Mouse (Mus musculus): ENCODE measurements around the gene Ptprs. TPM values are rescaled to one million over a fixed set of nuclear protein-coding genes. Genes with fewer than 3 reads are reported as not detected.

The Ptprs gene
- polyA plus RNA-seq, 1 experiment from 2014 or later = 19.3 TPM

DNA sequence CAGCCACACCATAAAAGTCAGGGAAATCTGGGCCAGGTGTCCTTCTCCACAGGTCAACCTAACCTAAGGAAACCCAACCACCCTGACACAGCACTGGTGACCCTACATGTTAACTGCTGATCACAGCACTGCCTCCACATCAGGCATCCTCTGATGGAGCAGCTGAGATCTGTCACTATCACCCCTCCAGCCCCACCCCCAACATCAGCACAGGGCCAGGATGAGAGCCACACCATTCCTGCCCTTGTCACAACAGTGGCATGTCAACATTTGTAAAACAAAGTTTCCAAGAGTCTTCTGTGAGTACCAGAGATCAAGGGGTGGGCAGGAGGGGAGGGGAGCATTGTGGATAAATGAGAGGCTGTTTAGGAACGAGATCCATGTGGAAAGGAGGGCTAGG, 12.8 kb downstream of the Ptprs start:
- Histone ChIP-seq H3K27ac (no peak overlapping the region), H3K4me1 (peaks cover 53% of the 10 kb centered on the region), H3K4me2 (no peak overlapping the region), H3K9me3 (replicated peaks) (no peaks in the 10 kb centered on the region), H3K9ac (no peak overlapping the region), H3K4me3 (no peak overlapping the region), H3K27me3 (replicated peaks) (peaks cover 53% of the 10 kb centered on the region), H3K36me3 (no peaks in the 10 kb centered on the region)
- 66% methylated on average over 1 of the region's 1 CpGs for WGBS (ENCODE audit: insufficient replicate concordance)
- no peak for ATAC-seq

DNA sequence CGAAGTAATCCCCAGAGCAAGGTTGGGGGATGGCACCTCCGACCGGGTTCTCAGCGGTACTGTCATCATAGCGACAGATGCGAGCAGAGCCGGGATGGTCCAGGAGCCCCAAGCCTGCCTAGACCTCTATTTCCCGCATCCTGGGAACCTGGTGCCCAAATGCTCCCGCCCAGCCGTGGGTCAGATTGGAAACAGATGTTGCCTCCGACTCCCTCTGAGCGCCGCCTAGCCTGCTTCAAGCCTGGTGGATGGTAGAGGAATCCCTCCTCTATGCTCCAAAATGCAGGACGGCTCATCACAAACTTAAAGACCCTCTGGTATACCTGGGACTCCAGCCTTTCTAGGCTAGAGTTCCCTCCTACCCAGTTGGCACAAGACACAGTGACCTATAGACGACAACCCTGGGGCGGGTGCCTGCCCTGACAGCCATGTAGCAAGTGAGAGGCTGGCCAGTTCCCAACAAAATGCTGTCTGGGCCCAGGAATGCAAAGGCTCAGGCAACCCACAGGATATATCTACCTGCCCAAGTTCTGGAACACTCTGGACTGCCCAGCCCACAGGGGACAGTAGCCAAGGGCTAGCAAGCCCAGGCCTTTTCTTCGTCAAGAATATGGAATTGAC, 13.3 kb downstream of the Ptprs start:
- peak overlapping the region; percentile 29; the same call in 1 of the 2 replicates for H3K9ac ChIP-seq
- H3K4me3 ChIP-seq = peak overlapping the region; percentile 59
- no peaks in the 10 kb centered on the region for H3K9me3 ChIP-seq (replicated peaks)
- 11% methylated on average over 17 of the region's 17 CpGs for WGBS (ENCODE audit: insufficient replicate concordance)
- H3K4me1 ChIP-seq = peaks cover 49% of the 10 kb centered on the region
- peaks cover 47% of the 10 kb centered on the region for H3K27me3 ChIP-seq (replicated peaks)
- H3K36me3 ChIP-seq = peaks cover 3% of the 10 kb centered on the region
- H3K27ac ChIP-seq = no peak overlapping the region; the same call in 1 of the 2 replicates
- ATAC-seq = no peak
- peak overlapping the region; percentile 80 for H3K4me2 ChIP-seq

DNA sequence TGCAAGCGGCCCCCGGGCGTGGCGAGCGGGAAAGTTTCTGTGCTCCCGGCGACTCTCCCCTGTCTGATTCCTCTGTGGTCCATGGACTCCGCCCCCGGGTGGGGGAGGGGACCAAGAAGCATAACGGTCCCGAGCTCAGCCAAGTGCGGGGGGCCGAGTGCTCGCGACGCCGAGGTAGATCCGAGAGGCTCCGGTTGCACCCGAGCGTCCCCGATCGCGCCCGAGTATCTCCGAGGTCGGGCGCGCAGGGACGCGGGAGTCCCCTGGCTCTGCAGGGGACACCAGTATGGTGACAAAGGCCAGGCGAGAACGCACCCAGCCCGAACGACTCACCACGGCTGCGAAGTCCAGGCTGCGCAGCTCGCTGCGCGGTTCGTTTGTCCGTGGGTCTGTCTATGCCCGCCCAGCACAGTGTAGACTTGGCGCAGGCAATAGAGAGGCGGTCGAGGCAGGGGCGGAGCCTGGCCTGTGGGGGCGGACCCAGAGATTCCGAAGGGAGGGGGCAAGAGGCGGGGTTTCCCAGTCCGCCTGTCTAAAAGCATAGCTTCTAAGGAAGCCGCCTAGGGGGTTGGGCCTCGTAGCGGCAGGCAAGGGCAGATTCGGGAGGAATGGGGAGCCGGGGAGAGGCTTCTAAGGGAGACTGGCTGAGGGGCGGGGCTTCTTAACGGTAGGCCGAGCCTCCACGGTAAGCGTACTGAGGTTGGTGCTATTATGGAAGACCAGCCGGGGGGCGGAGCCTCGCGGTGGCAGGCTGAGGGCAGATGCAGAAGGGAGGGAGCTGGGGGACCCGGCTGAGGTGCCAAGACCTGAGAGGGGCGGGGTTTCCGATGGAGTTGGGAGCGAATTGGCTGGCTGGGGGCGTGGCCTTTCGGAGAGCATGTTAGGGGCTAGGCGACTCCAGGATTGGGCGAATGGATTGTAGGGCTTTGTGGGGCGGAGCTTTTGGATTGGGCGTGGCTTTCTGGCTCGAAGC, 14.2 kb downstream of the Ptprs start:
- Histone ChIP-seq H3K4me2 (peak overlapping the region; percentile 80), H3K9me3 (replicated peaks) (no peaks in the 10 kb centered on the region), H3K27me3 (replicated peaks) (peaks cover 46% of the 10 kb centered on the region), H3K36me3 (peaks cover 7% of the 10 kb centered on the region), H3K4me1 (peaks cover 44% of the 10 kb centered on the region), H3K27ac (peak overlapping the region; percentile 42), H3K4me3 (peak overlapping the region; percentile 59), H3K9ac (peak overlapping the region; percentile 45)
- under 1% methylated on average over 76 of the region's 77 CpGs for WGBS (ENCODE audit: insufficient replicate concordance)
- peak; percentile 89 for ATAC-seq

DNA sequence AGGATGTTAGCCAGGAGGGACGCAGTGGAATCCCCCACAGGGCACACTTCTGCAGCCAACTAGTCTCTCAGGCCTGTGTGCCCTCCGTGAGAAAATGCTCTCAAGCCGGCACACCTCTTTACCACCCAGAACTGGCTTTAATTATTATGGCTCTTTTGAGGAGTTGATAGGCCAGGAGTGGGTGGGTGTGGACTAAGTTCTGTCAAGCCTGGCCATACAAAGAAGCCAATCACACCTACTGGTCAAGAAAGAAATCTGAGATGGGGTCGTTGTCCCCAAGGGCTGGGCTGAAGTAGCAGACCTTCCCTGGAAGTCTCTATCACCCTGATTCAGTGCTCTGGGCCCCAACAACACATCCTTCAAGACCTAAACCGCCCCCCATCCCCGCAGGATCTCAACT, 15.4 kb downstream of the Ptprs start:
- Histone ChIP-seq H3K9ac (peak overlapping the region; percentile 45), H3K9me3 (replicated peaks) (no peaks in the 10 kb centered on the region), H3K4me3 (peak overlapping the region; percentile 59), H3K27ac (no peak overlapping the region; the same call in 1 of the 2 replicates), H3K4me1 (peaks cover 44% of the 10 kb centered on the region), H3K27me3 (replicated peaks) (peaks cover 46% of the 10 kb centered on the region), H3K4me2 (peak overlapping the region; percentile 80), H3K36me3 (peaks cover 10% of the 10 kb centered on the region)
- no peak for ATAC-seq
- 32% methylated on average over 6 of the region's 6 CpGs for WGBS (ENCODE audit: insufficient replicate concordance)

DNA sequence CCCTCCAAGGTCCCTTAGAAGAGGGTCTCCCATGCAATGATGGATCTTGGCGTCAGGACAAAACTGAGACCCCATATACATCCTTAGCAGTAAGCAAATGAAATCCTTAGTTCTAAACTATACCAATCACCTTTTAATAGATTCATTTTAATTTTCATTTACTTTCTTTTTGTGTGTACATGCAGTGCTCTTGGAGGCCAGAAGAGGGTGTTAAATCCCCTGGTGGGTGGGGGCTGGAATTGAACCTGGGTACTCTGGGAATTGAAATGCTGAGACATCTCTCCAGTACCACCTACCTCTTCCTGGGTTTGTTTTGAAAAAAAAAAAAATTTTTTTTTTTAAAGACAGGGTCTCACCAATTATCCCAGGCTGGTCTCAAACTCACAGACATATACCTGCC, 18.8 kb downstream of the Ptprs start:
- H3K27ac ChIP-seq = no peak overlapping the region
- WGBS (ENCODE audit: insufficient replicate concordance) = 71% methylated on average over 1 of the region's 1 CpGs
- H3K4me3 ChIP-seq = no peak overlapping the region
- H3K4me1 ChIP-seq = peaks cover 29% of the 10 kb centered on the region
- ATAC-seq = no peak
- H3K9ac ChIP-seq = no peak overlapping the region
- 0 out of 2 replicates have a peak, but pooled peaks cover 19% of the 10 kb centered on the region for H3K27me3 ChIP-seq (replicated peaks)
- no peaks in the 10 kb centered on the region for H3K9me3 ChIP-seq (replicated peaks)
- peaks cover 41% of the 10 kb centered on the region for H3K36me3 ChIP-seq
- H3K4me2 ChIP-seq = no peak overlapping the region

DNA sequence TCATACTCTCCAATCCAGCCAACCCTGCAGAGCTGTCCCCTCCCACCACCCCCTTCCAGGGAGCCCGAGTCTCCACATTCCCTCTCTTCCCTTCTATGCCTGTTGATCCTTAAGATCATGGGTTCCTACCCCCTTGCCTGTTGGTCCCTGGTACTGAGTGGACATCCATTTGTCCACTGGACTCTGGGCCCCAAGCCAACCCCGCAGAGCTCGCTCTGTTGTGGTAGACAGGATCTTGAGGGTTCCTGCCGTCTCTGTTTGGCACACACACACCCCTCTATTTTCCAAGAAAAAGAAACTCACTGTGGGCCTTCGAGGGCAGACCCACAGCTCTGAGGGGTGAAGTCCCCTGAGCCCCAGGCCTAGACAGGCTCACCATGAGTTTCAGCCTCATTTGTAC, 19.9 kb downstream of the Ptprs start:
- Histone ChIP-seq H3K27ac (no peak overlapping the region), H3K9ac (no peak overlapping the region), H3K4me1 (peaks cover 19% of the 10 kb centered on the region), H3K36me3 (peaks cover 47% of the 10 kb centered on the region), H3K4me3 (no peak overlapping the region), H3K4me2 (no peak overlapping the region), H3K9me3 (replicated peaks) (no peaks in the 10 kb centered on the region), H3K27me3 (replicated peaks) (0 out of 2 replicates have a peak, but pooled peaks cover 17% of the 10 kb centered on the region)
- WGBS (ENCODE audit: insufficient replicate concordance) = 73% methylated on average over 5 of the region's 5 CpGs
- ATAC-seq = no peak

DNA sequence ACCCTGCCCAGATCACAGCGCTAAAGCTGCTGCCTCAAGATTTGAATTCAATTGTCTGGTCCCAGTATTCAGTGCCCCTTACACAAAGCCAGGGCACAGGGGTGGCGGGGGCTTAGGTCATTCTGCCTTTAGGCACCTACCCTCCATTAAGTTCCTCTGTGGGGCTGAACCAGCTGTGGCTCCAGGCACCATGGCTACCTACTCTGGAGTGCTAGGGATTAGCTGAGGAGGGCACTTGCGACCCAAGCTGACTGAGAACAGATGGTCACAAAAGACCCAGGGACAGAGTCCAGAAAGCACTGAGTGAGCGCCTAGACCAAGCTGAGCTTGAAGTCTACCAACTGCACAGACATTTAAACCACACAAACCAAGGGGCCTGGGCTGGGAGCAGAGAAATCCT, 22.6 kb downstream of the Ptprs start:
- Histone ChIP-seq H3K9ac (no peak overlapping the region), H3K4me1 (no peaks in the 10 kb centered on the region), H3K4me3 (no peak overlapping the region), H3K27ac (no peak overlapping the region), H3K36me3 (peaks cover 73% of the 10 kb centered on the region), H3K9me3 (replicated peaks) (no peaks in the 10 kb centered on the region), H3K4me2 (no peak overlapping the region), H3K27me3 (replicated peaks) (no peaks in the 10 kb centered on the region)
- ATAC-seq = no peak
- WGBS (ENCODE audit: insufficient replicate concordance) = 72% methylated on average over 4 of the region's 4 CpGs

DNA sequence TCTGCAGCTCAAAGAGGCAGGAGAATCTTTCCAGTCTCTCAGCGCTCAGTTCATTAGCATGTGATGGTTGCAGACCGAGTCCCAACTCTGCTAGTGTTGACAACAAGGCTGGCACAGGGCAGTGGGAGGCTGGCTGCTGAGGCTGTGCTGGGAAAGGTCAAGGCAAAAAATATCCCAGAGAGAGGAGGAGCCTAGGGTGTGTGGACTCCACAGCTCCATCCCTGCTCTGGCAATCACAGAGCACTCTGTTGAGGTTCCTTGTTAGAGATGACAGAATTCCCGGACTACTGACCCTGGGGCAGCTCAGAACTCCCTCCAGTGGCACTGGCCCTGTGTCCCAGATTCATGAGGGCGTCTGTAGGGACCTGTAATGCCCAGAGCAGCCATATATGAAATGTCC, 23.0 kb downstream of the Ptprs start:
- Histone ChIP-seq H3K27ac (no peak overlapping the region), H3K4me1 (no peaks in the 10 kb centered on the region), H3K4me3 (no peak overlapping the region), H3K9me3 (replicated peaks) (no peaks in the 10 kb centered on the region), H3K9ac (no peak overlapping the region), H3K27me3 (replicated peaks) (no peaks in the 10 kb centered on the region), H3K4me2 (no peak overlapping the region), H3K36me3 (peaks cover 77% of the 10 kb centered on the region)
- ATAC-seq = no peak
- WGBS (ENCODE audit: insufficient replicate concordance) = 58% methylated on average over 4 of the region's 4 CpGs

DNA sequence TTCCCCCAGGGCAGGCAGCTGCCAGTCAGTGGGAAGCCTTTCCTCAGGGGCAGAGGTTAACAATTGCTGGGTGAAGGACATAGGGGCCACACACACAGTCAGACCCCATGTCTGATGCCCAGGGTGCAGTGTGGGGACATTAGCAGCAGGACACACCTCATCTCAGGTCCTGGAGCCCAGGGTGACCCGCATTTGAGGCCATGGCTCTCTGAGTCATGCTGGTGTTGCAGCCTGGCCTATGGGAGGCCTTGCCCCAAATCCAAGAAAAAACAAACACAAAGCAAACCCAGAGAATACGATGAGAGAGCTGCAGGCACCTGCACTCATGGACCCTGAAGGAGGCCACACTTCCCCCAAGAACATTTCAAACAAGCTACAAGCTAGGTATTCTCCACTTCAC, 28.6 kb downstream of the Ptprs start:
- no peak for ATAC-seq
- Histone ChIP-seq H3K4me3 (no peak overlapping the region), H3K27me3 (replicated peaks) (no peaks in the 10 kb centered on the region), H3K9me3 (replicated peaks) (no peaks in the 10 kb centered on the region), H3K4me1 (peaks cover 10% of the 10 kb centered on the region; the same call in 1 of the 2 replicates), H3K36me3 (peaks cover 59% of the 10 kb centered on the region), H3K9ac (no peak overlapping the region), H3K27ac (no peak overlapping the region), H3K4me2 (no peak overlapping the region)
- 79% methylated on average over 2 of the region's 2 CpGs for WGBS (ENCODE audit: insufficient replicate concordance)

DNA sequence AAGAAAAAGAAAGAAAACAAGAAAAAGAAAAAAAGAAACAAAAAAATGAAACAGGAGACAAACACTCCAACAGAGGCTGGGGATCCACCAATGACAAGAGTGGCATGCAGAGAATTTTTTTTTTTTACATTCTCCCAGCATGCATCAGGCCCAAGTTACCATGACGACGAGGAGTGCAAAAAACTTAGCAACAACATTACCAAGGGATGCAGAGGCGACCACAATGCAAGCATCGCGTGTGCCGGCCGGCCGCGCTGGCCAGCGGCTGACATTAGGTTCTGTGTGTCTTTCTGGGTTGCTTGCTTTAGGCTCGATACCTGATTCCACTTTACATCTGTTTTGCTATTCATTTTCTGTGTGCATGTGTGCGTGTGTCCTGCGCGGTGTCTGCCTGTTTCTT, 30.9 kb downstream of the Ptprs start:
- Histone ChIP-seq H3K9me3 (replicated peaks) (no peaks in the 10 kb centered on the region), H3K27ac (no peak overlapping the region), H3K4me1 (peaks cover 10% of the 10 kb centered on the region; the same call in 1 of the 2 replicates), H3K36me3 (peaks cover 50% of the 10 kb centered on the region), H3K4me3 (no peak overlapping the region), H3K9ac (no peak overlapping the region), H3K27me3 (replicated peaks) (no peaks in the 10 kb centered on the region), H3K4me2 (no peak overlapping the region)
- 75% methylated on average over 14 of the region's 14 CpGs for WGBS (ENCODE audit: insufficient replicate concordance)
- no peak for ATAC-seq

DNA sequence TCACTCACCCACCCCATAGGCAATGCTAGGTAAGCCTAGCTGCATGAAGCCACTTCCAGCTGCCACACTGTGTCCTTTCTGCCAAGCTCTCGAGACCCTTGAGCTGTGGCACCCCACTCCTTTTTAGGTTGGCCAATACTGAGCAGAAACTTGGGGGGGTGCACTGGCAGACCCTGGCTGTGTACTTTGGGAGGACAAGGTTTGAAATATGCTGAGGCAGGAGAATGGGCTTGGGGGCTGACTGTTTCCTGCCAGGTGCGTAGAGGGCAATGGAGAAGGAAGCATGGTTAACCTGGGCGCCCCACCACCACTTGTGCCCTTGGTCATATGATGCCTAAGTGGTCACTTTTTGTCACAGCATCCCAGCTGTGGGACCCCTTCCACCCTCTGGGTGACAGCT, 31.5 kb downstream of the Ptprs start:
- Histone ChIP-seq H3K4me1 (peaks cover 10% of the 10 kb centered on the region; the same call in 1 of the 2 replicates), H3K4me3 (no peak overlapping the region), H3K9ac (no peak overlapping the region), H3K9me3 (replicated peaks) (no peaks in the 10 kb centered on the region), H3K27me3 (replicated peaks) (no peaks in the 10 kb centered on the region), H3K36me3 (peaks cover 48% of the 10 kb centered on the region), H3K4me2 (no peak overlapping the region), H3K27ac (no peak overlapping the region)
- WGBS (ENCODE audit: insufficient replicate concordance) = 59% methylated on average over 3 of the region's 3 CpGs
- ATAC-seq = no peak

DNA sequence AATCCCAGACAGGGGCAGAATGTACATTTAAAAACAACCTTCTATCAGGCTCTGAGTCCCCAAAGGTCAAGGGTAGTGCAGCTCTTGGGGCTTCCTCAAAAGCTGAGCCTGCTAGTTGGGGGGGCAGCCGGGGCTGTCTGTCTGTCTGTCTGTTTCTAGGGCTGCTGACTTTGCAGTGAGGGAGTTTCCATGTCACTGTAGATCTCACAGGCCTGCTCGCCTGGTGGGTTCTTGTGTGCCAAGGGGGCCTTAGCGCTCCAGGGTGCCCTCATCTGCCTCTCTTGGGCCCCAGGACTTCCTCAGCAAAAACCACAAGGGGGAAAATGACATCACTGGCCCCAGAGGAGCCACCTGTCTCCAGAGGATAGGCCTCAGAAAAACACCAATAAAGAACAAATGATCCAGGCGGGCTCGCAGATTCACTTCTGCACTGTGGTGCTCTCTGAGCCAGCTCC, 32.9 kb downstream of the Ptprs start:
- ATAC-seq = no peak
- Histone ChIP-seq H3K4me1 (peaks cover 10% of the 10 kb centered on the region; the same call in 1 of the 2 replicates), H3K9me3 (replicated peaks) (no peaks in the 10 kb centered on the region), H3K27me3 (replicated peaks) (no peaks in the 10 kb centered on the region), H3K36me3 (peaks cover 35% of the 10 kb centered on the region), H3K9ac (no peak overlapping the region), H3K4me3 (no peak overlapping the region), H3K27ac (no peak overlapping the region), H3K4me2 (no peak overlapping the region)
- WGBS (ENCODE audit: insufficient replicate concordance) = 28% methylated on average over 5 of the region's 5 CpGs

All from liver, embryonic 12.5 days (tissue).